Mouse (Mus musculus) CH12.LX (cell line): Measurements from ENCODE around the gene Sectm1b. TPM values are rescaled to one million over a fixed set of nuclear protein-coding genes. Genes with fewer than 3 reads are reported as not detected.

Experiments
- DNase-seq: peaks from one replicate; pipeline ENCODE4 v3.0.0-alpha.2; 2013; ENCODE audit errors: extremely low read depth
- H3K27ac ChIP-seq: 2 replicates; pipeline ENCODE4 v1.5.1; 2012; ENCODE audit warnings: low read depth, mild to moderate bottlenecking, control low read depth, moderate library complexity; ENCODE audit not compliant: insufficient read depth
- H3K27me3 ChIP-seq: replicated peaks from 2 replicates; pipeline ENCODE3; 2012; ENCODE audit warnings: inconsistent platforms
- H3K36me3 ChIP-seq, 2 experiments: replicated peaks in 1 of 2; 2 replicates each; pipeline versions ENCODE3 to v1.6.1; 2012; ENCODE audit warnings: inconsistent platforms in 1 of 2, low read length in 1 of 2, mild to moderate bottlenecking in 1 of 2, mixed read lengths in 1 of 2, moderate library complexity in 1 of 2; ENCODE audit not compliant: control insufficient read depth in 1 of 2, insufficient read depth in 1 of 2
- H3K4me1 ChIP-seq, 2 experiments: 2 replicates each; pipeline ENCODE4 v1.6.1; 2012; ENCODE audit warnings: inconsistent platforms in 1 of 2, moderate library complexity in 1 of 2; ENCODE audit not compliant: insufficient read depth in 2 of 2, control insufficient read depth in 1 of 2
- H3K4me2 ChIP-seq: 2 replicates; pipeline ENCODE4 v1.6.1; 2012; ENCODE audit warnings: low read depth, mild to moderate bottlenecking, control low read depth; ENCODE audit not compliant: poor library complexity, insufficient read depth, severe bottlenecking
- H3K4me3 ChIP-seq, 3 experiments: fragments of 150-350 bp in 1 of 3; sonication (generic) in 1 of 3; replicated peaks in 1 of 3; 2 replicates each; pipeline versions ENCODE3 to v1.5.1; 2011 to 2012; ENCODE audit warnings: low read depth in 2 of 3, low read length in 2 of 3, mild to moderate bottlenecking in 2 of 3, moderate library complexity in 2 of 3, control low read depth in 1 of 3, improper control_type of control experiment in 1 of 3, inconsistent platforms in 1 of 3, mixed read lengths in 1 of 3; ENCODE audit not compliant: poor library complexity in 1 of 3
- H3K79me2 ChIP-seq: replicated peaks from 2 replicates; pipeline ENCODE4 v1.6.1; 2012; ENCODE audit warnings: mild to moderate bottlenecking, moderate library complexity; ENCODE audit not compliant: control insufficient read depth, poor library complexity, insufficient read depth, severe bottlenecking; ENCODE audit errors: extremely low read depth
- H3K9ac ChIP-seq: 2 replicates; pipeline ENCODE4 v1.6.1; 2012; ENCODE audit warnings: low read depth, mild to moderate bottlenecking, control low read depth, moderate library complexity; ENCODE audit not compliant: insufficient read depth
- H3K9me3 ChIP-seq: replicated peaks from 2 replicates; pipeline ENCODE3; 2012; ENCODE audit warnings: low read length, inconsistent platforms, mixed read lengths
- BHLHE40 ChIP-seq: IDR thresholded peaks from 2 replicates; pipeline ENCODE4 v1.6.1; 2011; ENCODE audit warnings: mild to moderate bottlenecking, low read depth, low read length, improper control_type of control experiment
- CHD1 ChIP-seq: IDR thresholded peaks from 2 replicates; pipeline ENCODE4 v1.6.1; 2012; ENCODE audit warnings: low read depth, low read length, improper control_type of control experiment, inconsistent platforms
- E2F4 ChIP-seq: IDR thresholded peaks from 2 replicates; pipeline ENCODE4 v1.6.1; 2011; ENCODE audit warnings: low read depth, low read length, improper control_type of control experiment; ENCODE audit not compliant: insufficient replicate concordance
- EP300 ChIP-seq: IDR thresholded peaks from 2 replicates; pipeline ENCODE4 v1.6.1; 2011; ENCODE audit warnings: low read length, improper control_type of control experiment
- ETS1 ChIP-seq: conservative IDR thresholded peaks from 2 replicates; pipeline ENCODE4 v1.6.1; 2012; ENCODE audit warnings: low read depth, mild to moderate bottlenecking, inconsistent platforms, low read length, improper control_type of control experiment, moderate library complexity
- GABPA ChIP-seq: IDR thresholded peaks from 2 replicates; pipeline ENCODE4 v1.6.1; 2012; ENCODE audit warnings: low read depth, low read length, improper control_type of control experiment, inconsistent platforms; ENCODE audit not compliant: insufficient replicate concordance
- JUN ChIP-seq: IDR thresholded peaks from 2 replicates; pipeline ENCODE4 v1.6.1; 2011; ENCODE audit warnings: low read depth, mild to moderate bottlenecking, low read length, improper control_type of control experiment, moderate library complexity; ENCODE audit not compliant: insufficient read depth
- KAT2A ChIP-seq: IDR thresholded peaks from 2 replicates; pipeline ENCODE4 v1.6.1; 2012; ENCODE audit warnings: low read length, improper control_type of control experiment, inconsistent platforms; ENCODE audit not compliant: insufficient replicate concordance
- MAFK ChIP-seq: IDR thresholded peaks from 2 replicates; pipeline ENCODE4 v1.6.1; 2011; ENCODE audit warnings: low read length, improper control_type of control experiment; ENCODE audit not compliant: insufficient replicate concordance
- MAX ChIP-seq: IDR thresholded peaks from 2 replicates; pipeline ENCODE4 v1.6.1; 2011; ENCODE audit warnings: low read length, improper control_type of control experiment
- MEF2A ChIP-seq: IDR thresholded peaks from 2 replicates; pipeline ENCODE4 v1.6.1; 2014; ENCODE audit warnings: low read depth, mild to moderate bottlenecking, inconsistent platforms, low read length, improper control_type of control experiment, borderline replicate concordance
- MXI1 ChIP-seq: IDR thresholded peaks from 2 replicates; pipeline ENCODE4 v1.6.1; 2011; ENCODE audit warnings: mild to moderate bottlenecking, low read depth, low read length, improper control_type of control experiment
- MYC ChIP-seq: IDR thresholded peaks from 2 replicates; pipeline ENCODE4 v1.6.1; 2011; ENCODE audit warnings: low read depth, mild to moderate bottlenecking, improper control_type of control experiment, low read length
- NELFE ChIP-seq: IDR thresholded peaks from 2 replicates; pipeline ENCODE4 v1.6.1; 2011; ENCODE audit warnings: low read depth, low read length, improper control_type of control experiment
- NRF1 ChIP-seq: IDR thresholded peaks from 2 replicates; pipeline ENCODE4 v1.6.1; 2014; ENCODE audit warnings: low read depth, mild to moderate bottlenecking, inconsistent platforms, low read length, improper control_type of control experiment, moderate library complexity
- POLR2A ChIP-seq: IDR thresholded peaks from 2 replicates; pipeline ENCODE4 v1.6.1; 2011; ENCODE audit warnings: low read depth, mild to moderate bottlenecking, improper control_type of control experiment, low read length
- RAD21 ChIP-seq: IDR thresholded peaks from 2 replicates; pipeline ENCODE4 v1.6.1; 2011; ENCODE audit warnings: low read depth, mild to moderate bottlenecking, low read length, improper control_type of control experiment, moderate library complexity
- RCOR1 ChIP-seq: conservative IDR thresholded peaks from 2 replicates; pipeline ENCODE4 v1.6.1; 2012; ENCODE audit warnings: low read depth, mild to moderate bottlenecking, inconsistent platforms, low read length, improper control_type of control experiment
- TCF12 ChIP-seq: IDR thresholded peaks from 2 replicates; pipeline ENCODE4 v1.6.1; 2014; ENCODE audit warnings: low read depth, mild to moderate bottlenecking, inconsistent platforms, low read length, improper control_type of control experiment
- UBTF ChIP-seq: IDR thresholded peaks from 2 replicates; pipeline ENCODE4 v1.6.1; 2012; ENCODE audit warnings: low read depth, mild to moderate bottlenecking, inconsistent platforms, low read length, improper control_type of control experiment, moderate library complexity
- ZKSCAN1 ChIP-seq: IDR thresholded peaks from 2 replicates; pipeline ENCODE4 v1.6.1; 2012; ENCODE audit warnings: low read depth, inconsistent platforms, low read length, improper control_type of control experiment, borderline replicate concordance
- ZNF384 ChIP-seq: IDR thresholded peaks from 2 replicates; pipeline ENCODE4 v1.6.1; 2012; ENCODE audit warnings: low read depth, low read length, improper control_type of control experiment, inconsistent platforms
- dilution Hi-C: fragments of 300-500 bp; cut with MboI; formaldehyde crosslinking; loops from 2 replicates; pipeline ENCODE4 v1.14.3; 2020; ENCODE audit warnings: low sequenced_read_pairs; ENCODE audit not compliant: extremely low pct_unique_long_range_greater_than_20kb, extremely low pct_ligation_motif_present
- in situ Hi-C: fragments of 300-500 bp; cut with MboI; formaldehyde crosslinking; loops from 3 replicates; pipeline ENCODE4 v1.14.3; 2019; ENCODE audit warnings: low sequenced_read_pairs, low pct_ligation_motif_present, low pct_unique_long_range_greater_than_20kb, mixed read lengths
- polyA plus RNA-seq: library from polyadenylated mRNA; unstranded; fragments of >175 nt; gene quantifications from 2 replicates; pipeline ENCODE4 v1.2.1, GENCODE M21; 2012; ENCODE audit warnings: low read depth; ENCODE audit not compliant: insufficient read length
- total RNA-seq, 2 experiments: library from RNA; depleted of rRNA; stranded (reverse); fragments of 300-350 nt in 1 of 2; fragments of >200 nt in 1 of 2; gene quantifications; 2 replicates each; pipeline ENCODE4 v1.2.3; 2012 to 2014

Sectm1b gene
- total and polyA plus RNA-seq, 3 experiments, result not detected

DNA sequence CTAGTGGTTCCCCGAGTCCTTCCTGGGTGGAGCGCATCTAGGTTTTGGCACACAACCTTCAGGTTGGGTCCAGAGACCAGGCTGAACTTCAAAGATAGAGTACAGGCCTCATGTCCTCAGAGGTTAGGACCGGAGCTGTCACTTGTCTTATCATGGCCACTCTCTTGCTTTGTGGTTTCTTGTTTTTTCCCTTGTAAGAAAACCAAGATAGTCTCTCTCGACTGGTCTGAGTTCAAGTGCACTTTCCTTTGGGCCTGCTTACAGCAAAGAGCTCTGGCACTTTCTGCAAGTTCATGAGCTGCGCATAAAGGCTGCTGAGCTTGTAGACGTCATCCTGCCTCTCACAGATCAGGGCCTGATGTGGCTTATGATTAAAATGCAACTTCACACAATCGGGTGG, 36.1 kb downstream of the Sectm1b start:
- Histone ChIP-seq H3K4me2 (no peak overlapping the region), H3K27ac (no peak overlapping the region), H3K4me1 (peaks cover 0 to 11% of the 10 kb centered on the region in 2 experiments; a peak in 2 of 4 replicates), H3K27me3 (peaks cover 27% of the 10 kb centered on the region), H3K36me3 (no peaks in the 10 kb centered on the region), H3K9ac (no peak overlapping the region), H3K79me2 (no peaks in the 10 kb centered on the region), H3K4me3 (no peak overlapping the region), H3K9me3 (no peaks in the 10 kb centered on the region)
- no peak for TF ChIP-seq ZNF384
- TF ChIP-seq MEF2A, result no peak
- TF ChIP-seq KAT2A, result no peak
- TF ChIP-seq MXI1, result no peak
- no peak for TF ChIP-seq NELFE
- no peak for TF ChIP-seq ZKSCAN1
- no peak for TF ChIP-seq CHD1
- no peak for TF ChIP-seq GABPA
- no peak for TF ChIP-seq E2F4
- TF ChIP-seq JUN, result no peak
- TF ChIP-seq NRF1, result no peak
- TF ChIP-seq TCF12, result no peak
- no peak for TF ChIP-seq UBTF
- no peak for TF ChIP-seq MYC
- no peak for TF ChIP-seq BHLHE40
- no peak for TF ChIP-seq POLR2A
- no peak for TF ChIP-seq RCOR1
- TF ChIP-seq RAD21, result no peak
- TF ChIP-seq MAFK, result no peak
- no peak for TF ChIP-seq ETS1
- in situ Hi-C loops, result no loop called here
- dilution Hi-C loops, result no loop called here
- DNase-seq, result no peak

DNA sequence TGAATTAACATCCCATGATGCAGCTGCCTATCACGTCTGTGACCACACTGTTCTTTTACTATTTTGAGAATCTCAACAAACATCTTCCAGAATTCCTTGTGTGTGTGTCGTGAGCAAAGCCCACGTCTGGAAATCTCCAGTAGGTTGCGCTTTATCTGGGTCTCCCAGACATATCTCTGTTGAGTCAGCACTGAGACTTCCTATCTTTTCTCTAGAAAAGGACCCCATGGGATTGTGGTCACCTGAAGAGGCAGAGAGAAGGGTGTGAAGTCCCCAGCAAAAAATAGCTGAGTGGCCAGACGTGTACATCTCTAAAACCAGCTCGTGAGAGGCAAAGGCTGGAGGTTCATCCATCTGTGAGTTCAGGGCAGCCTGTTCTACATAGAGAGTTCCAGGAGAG, 39.2 kb downstream of the Sectm1b start:
- no peak overlapping the region for H3K9ac ChIP-seq
- DNase-seq, result no peak
- H3K27ac ChIP-seq, result no peak overlapping the region
- TF ChIP-seq UBTF (no peak), BHLHE40 (peak; percentile 55), MEF2A (0 out of 2 replicates have a peak, but pooled peaks have one; percentile 40), EP300 (0 out of 2 replicates have a peak, but pooled peaks have one; percentile 5), ETS1 (peak; percentile 59), MAX (no peak)
- no peaks in the 10 kb centered on the region for H3K79me2 ChIP-seq
- no peaks in the 10 kb centered on the region for H3K9me3 ChIP-seq
- peaks cover 3 to 27% of the 10 kb centered on the region in 2 experiments; a peak in 2 of 4 replicates for H3K4me1 ChIP-seq
- H3K27me3 ChIP-seq, result peaks cover 5% of the 10 kb centered on the region
- in situ Hi-C loops (no loop called here), dilution Hi-C loops (no loop called here)
- no peaks in the 10 kb centered on the region for H3K36me3 ChIP-seq
- no peak overlapping the region for H3K4me2 ChIP-seq
- no peak overlapping the region for H3K4me3 ChIP-seq
